Mouse (Mus musculus): ENCODE measurements at regions not wholly inside any gene's neighbourhood (a gene's known extent, or its start where the extent isn't known, plus 50 kb on each side); places are given as distances from the start of the nearest gene placed in this dataset.

GRCm38 (mm10) chr1:61171941-61172340 lies 194.2 kb downstream of the Icos start:
- no peak overlapping the region for H3K27ac ChIP-seq (ENCODE audit: insufficient read depth, low read length)
- H3K4me1 ChIP-seq (ENCODE audit: control insufficient read depth, insufficient read depth, insufficient read length), result no peaks in the 10 kb centered on the region
- DNase-seq (ENCODE audit: low read depth in 1 of 2, low spot score in 2 of 2), result no peak
- 82% methylated on average over 6 of the region's 6 CpGs for WGBS
- no peak for TF ChIP-seq POLR2A (IDR thresholded peaks at IDR 0.05; ENCODE audit: low read depth, low read length)
- no peak for TF ChIP-seq CTCF (IDR thresholded peaks at IDR 0.05; ENCODE audit: extremely low read depth, insufficient read depth, insufficient read length, insufficient replicate concordance)
- H3K36me3 ChIP-seq (ENCODE audit: control insufficient read depth, insufficient read depth, low read length), result no peaks in the 10 kb centered on the region
- H3K27me3 ChIP-seq (ENCODE audit: control insufficient read depth, insufficient read depth, low read length), result no peaks in the 10 kb centered on the region
- no peak overlapping the region for H3K4me3 ChIP-seq (ENCODE audit: extremely low read depth, insufficient read depth, insufficient read length)

DNA sequence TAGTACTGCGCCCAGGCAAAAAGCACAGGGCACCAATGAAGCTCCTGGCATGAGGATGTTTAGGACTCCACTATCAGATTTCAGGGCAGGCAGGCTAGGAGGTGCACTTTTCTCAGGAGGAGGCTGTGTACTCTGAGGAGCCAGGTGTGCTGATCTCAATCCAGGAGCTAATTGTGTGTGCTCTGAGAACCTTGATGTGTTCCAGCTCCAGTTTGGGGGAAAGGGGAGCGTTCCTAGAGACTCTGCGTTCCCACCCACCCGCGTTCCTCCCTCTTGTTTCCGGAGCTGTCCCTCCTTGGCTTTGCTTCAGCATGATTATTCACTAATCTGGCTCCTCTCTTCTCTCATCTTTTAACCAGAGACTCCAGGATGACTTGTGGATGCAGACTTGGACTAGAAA lies 195.2 kb downstream of the Icos start:
- DNase-seq (ENCODE audit: low read depth in 1 of 2, low spot score in 2 of 2), result no peak
- Histone ChIP-seq H3K4me1 (ENCODE audit: control insufficient read depth, insufficient read depth, insufficient read length) (no peaks in the 10 kb centered on the region), H3K36me3 (ENCODE audit: control insufficient read depth, insufficient read depth, low read length) (no peaks in the 10 kb centered on the region), H3K4me3 (ENCODE audit: extremely low read depth, insufficient read depth, insufficient read length) (no peak overlapping the region), H3K27ac (ENCODE audit: insufficient read depth, low read length) (no peak overlapping the region), H3K27me3 (ENCODE audit: control insufficient read depth, insufficient read depth, low read length) (no peaks in the 10 kb centered on the region)
- WGBS, result 92% methylated on average over 6 of the region's 6 CpGs
- no peak for TF ChIP-seq POLR2A (IDR thresholded peaks at IDR 0.05; ENCODE audit: low read depth, low read length)
- TF ChIP-seq CTCF (IDR thresholded peaks at IDR 0.05; ENCODE audit: extremely low read depth, insufficient read depth, insufficient read length, insufficient replicate concordance), result no peak

DNA sequence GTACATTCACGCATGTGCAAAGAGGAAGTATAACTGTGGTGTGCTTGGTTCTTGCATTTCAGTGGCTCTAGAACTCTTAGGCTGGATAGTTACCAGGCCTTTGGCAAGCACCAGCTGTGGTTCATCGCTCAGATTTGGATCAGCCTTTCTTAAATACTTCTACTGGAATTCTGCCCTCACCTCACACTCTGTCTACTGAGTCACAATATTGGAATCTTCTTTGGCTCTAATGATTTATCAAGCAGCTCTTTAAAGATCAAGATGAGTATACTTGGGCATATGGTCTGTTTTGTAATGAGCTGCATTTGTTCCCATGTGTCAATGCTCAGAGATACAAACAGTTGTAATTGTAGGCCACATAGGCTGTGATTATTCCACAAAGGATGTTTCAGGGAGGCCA lies 197.5 kb downstream of the Icos start:
- WGBS, result 80% methylated on average over 2 of the region's 2 CpGs
- no peak for DNase-seq (ENCODE audit: low read depth in 1 of 2, low spot score in 2 of 2)
- no peaks in the 10 kb centered on the region for H3K36me3 ChIP-seq (ENCODE audit: control insufficient read depth, insufficient read depth, low read length)

GRCm38 (mm10) chr1:61179461-61179860 lies 201.7 kb downstream of the Icos start:
- TF ChIP-seq CTCF (IDR thresholded peaks at IDR 0.05; ENCODE audit: extremely low read depth, insufficient read depth, insufficient read length, insufficient replicate concordance) (no peak), POLR2A (IDR thresholded peaks at IDR 0.05; ENCODE audit: low read depth, low read length) (no peak)
- H3K36me3 ChIP-seq (ENCODE audit: control insufficient read depth, insufficient read depth, low read length), result no peaks in the 10 kb centered on the region
- no peak for DNase-seq (ENCODE audit: low read depth in 1 of 2, low spot score in 2 of 2)
- no peaks in the 10 kb centered on the region for H3K4me1 ChIP-seq (ENCODE audit: control insufficient read depth, insufficient read depth, insufficient read length)
- 90% methylated on average over 9 of the region's 9 CpGs for WGBS
- H3K27ac ChIP-seq (ENCODE audit: insufficient read depth, low read length), result no peak overlapping the region
- H3K27me3 ChIP-seq (ENCODE audit: control insufficient read depth, insufficient read depth, low read length), result no peaks in the 10 kb centered on the region
- H3K4me3 ChIP-seq (ENCODE audit: extremely low read depth, insufficient read depth, insufficient read length), result no peak overlapping the region

More for the DNA sequence above, 197.5 kb downstream of the Icos start:
- Histone ChIP-seq H3K4me1 (ENCODE audit: control insufficient read depth, insufficient read depth, insufficient read length) (no peaks in the 10 kb centered on the region), H3K27me3 (ENCODE audit: control insufficient read depth, insufficient read depth, low read length) (no peaks in the 10 kb centered on the region), H3K27ac (ENCODE audit: insufficient read depth, low read length) (no peak overlapping the region), H3K4me3 (ENCODE audit: extremely low read depth, insufficient read depth, insufficient read length) (no peak overlapping the region)
- TF ChIP-seq CTCF (IDR thresholded peaks at IDR 0.05; ENCODE audit: extremely low read depth, insufficient read depth, insufficient read length, insufficient replicate concordance) (no peak), POLR2A (IDR thresholded peaks at IDR 0.05; ENCODE audit: low read depth, low read length) (no peak)

GRCm38 (mm10) chr1:61181099-61181821 lies 203.5 kb downstream of the Icos start:
- WGBS, result 10% methylated on average over 15 of the region's 15 CpGs
- H3K4me3 ChIP-seq (ENCODE audit: extremely low read depth, insufficient read depth, insufficient read length), result no peak overlapping the region
- TF ChIP-seq POLR2A (IDR thresholded peaks at IDR 0.05; ENCODE audit: low read depth, low read length) (no peak), CTCF (IDR thresholded peaks at IDR 0.05; ENCODE audit: extremely low read depth, insufficient read depth, insufficient read length, insufficient replicate concordance) (peak; percentile 78)
- H3K36me3 ChIP-seq (ENCODE audit: control insufficient read depth, insufficient read depth, low read length), result no peaks in the 10 kb centered on the region
- no peaks in the 10 kb centered on the region for H3K4me1 ChIP-seq (ENCODE audit: control insufficient read depth, insufficient read depth, insufficient read length)
- no peak overlapping the region for H3K27ac ChIP-seq (ENCODE audit: insufficient read depth, low read length)
- no peaks in the 10 kb centered on the region for H3K27me3 ChIP-seq (ENCODE audit: control insufficient read depth, insufficient read depth, low read length)
- DNase-seq (ENCODE audit: low read depth in 1 of 2, low spot score in 2 of 2), result peak; percentile 17 to 80

GRCm38 (mm10) chr1:61187381-61188100 lies 209.8 kb downstream of the Icos start:
- H3K27me3 ChIP-seq (ENCODE audit: control insufficient read depth, insufficient read depth, low read length), result no peaks in the 10 kb centered on the region
- H3K4me1 ChIP-seq (ENCODE audit: control insufficient read depth, insufficient read depth, insufficient read length), result no peaks in the 10 kb centered on the region
- no peak for DNase-seq (ENCODE audit: low read depth in 1 of 2, low spot score in 2 of 2)
- 86% methylated on average over 6 of the region's 6 CpGs for WGBS
- TF ChIP-seq POLR2A (IDR thresholded peaks at IDR 0.05; ENCODE audit: low read depth, low read length), result no peak
- TF ChIP-seq CTCF (IDR thresholded peaks at IDR 0.05; ENCODE audit: extremely low read depth, insufficient read depth, insufficient read length, insufficient replicate concordance), result no peak
- H3K27ac ChIP-seq (ENCODE audit: insufficient read depth, low read length), result no peak overlapping the region
- no peak overlapping the region for H3K4me3 ChIP-seq (ENCODE audit: extremely low read depth, insufficient read depth, insufficient read length)
- H3K36me3 ChIP-seq (ENCODE audit: control insufficient read depth, insufficient read depth, low read length), result no peaks in the 10 kb centered on the region

DNA sequence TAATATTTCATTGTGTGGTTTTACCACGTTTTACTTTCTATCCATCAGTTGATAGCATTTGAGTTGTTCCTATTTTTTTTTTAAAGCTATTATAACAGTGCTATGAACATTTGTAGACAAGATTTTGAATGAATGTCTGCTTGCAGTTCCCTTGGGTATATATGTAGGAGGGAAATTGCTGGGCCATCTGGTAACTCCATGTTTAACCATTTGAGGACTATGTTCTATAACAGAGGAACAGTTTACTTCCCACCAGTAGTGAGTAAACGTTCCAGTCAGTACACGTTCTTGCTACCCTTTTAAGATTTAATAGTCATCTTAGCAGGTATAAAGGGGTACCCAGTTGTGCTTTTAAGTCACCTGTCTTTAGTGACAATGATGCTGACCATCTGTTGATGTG lies 213.2 kb downstream of the Icos start:
- Histone ChIP-seq H3K27ac (ENCODE audit: insufficient read depth, low read length) (no peak overlapping the region), H3K27me3 (ENCODE audit: control insufficient read depth, insufficient read depth, low read length) (no peaks in the 10 kb centered on the region), H3K4me3 (ENCODE audit: extremely low read depth, insufficient read depth, insufficient read length) (no peak overlapping the region), H3K4me1 (ENCODE audit: control insufficient read depth, insufficient read depth, insufficient read length) (no peaks in the 10 kb centered on the region), H3K36me3 (ENCODE audit: control insufficient read depth, insufficient read depth, low read length) (no peaks in the 10 kb centered on the region)
- TF ChIP-seq POLR2A (IDR thresholded peaks at IDR 0.05; ENCODE audit: low read depth, low read length) (no peak), CTCF (IDR thresholded peaks at IDR 0.05; ENCODE audit: extremely low read depth, insufficient read depth, insufficient read length, insufficient replicate concordance) (no peak)
- 69% methylated on average over 3 of the region's 3 CpGs for WGBS
- no peak for DNase-seq (ENCODE audit: low read depth in 1 of 2, low spot score in 2 of 2)
